Mouse (Mus musculus) induced T-regulatory cell, adult 2 months (primary cell): ENCODE data around the gene Fgf2.

ENCODE experiments used
- DNase-seq: peaks from one replicate; pipeline ENCODE4 v3.0.0-alpha.2; 2012; ENCODE audit warnings: low read depth

The Fgf2 gene

GRCm38 (mm10) chr3:37354737-37355136, 6.6 kb downstream of the Fgf2 start:
- DNase-seq = no peak

- DNase-seq = no peak
These were observed 12.6 kb downstream of the Fgf2 start for GRCm38 (mm10) chr3:37360729-37361128.

- no peak for DNase-seq
These were observed 17.0 kb downstream of the Fgf2 start for GRCm38 (mm10) chr3:37365144-37365543.

- no peak for DNase-seq
These were observed 17.8 kb downstream of the Fgf2 start for GRCm38 (mm10) chr3:37365976-37366375.

GRCm38 (mm10) chr3:37366381-37367053, 18.4 kb downstream of the Fgf2 start:
- no peak for DNase-seq

- peak; percentile 6 for DNase-seq
These were observed 22.3 kb downstream of the Fgf2 start for GRCm38 (mm10) chr3:37370407-37370806.

- no peak for DNase-seq
These were observed 25.6 kb downstream of the Fgf2 start for GRCm38 (mm10) chr3:37373712-37374111.

GRCm38 (mm10) chr3:37377926-37378325, 29.8 kb downstream of the Fgf2 start:
- DNase-seq = no peak

- DNase-seq = no peak
These were observed 30.3 kb downstream of the Fgf2 start for GRCm38 (mm10) chr3:37378412-37378811.

- DNase-seq = peak; percentile 30
These were observed 31.1 kb downstream of the Fgf2 start for GRCm38 (mm10) chr3:37379201-37379600.

GRCm38 (mm10) chr3:37379930-37380881, 32.1 kb downstream of the Fgf2 start:
- DNase-seq = no peak

- no peak for DNase-seq
These were observed 33.3 kb downstream of the Fgf2 start for GRCm38 (mm10) chr3:37381457-37381856.

GRCm38 (mm10) chr3:37383096-37383765, 35.1 kb downstream of the Fgf2 start:
- no peak for DNase-seq

- DNase-seq = no peak
These were observed 39.2 kb downstream of the Fgf2 start for GRCm38 (mm10) chr3:37387310-37387709.

GRCm38 (mm10) chr3:37396930-37397608, 48.9 kb downstream of the Fgf2 start:
- no peak for DNase-seq

GRCm38 (mm10) chr3:37397646-37398045, 49.5 kb downstream of the Fgf2 start:
- DNase-seq = no peak

GRCm38 (mm10) chr3:37398661-37399395, 50.7 kb downstream of the Fgf2 start:
- no peak for DNase-seq

- no peak for DNase-seq
These were observed 53.8 kb downstream of the Fgf2 start for GRCm38 (mm10) chr3:37401729-37402610.

- no peak for DNase-seq
These were observed 59.5 kb downstream of the Fgf2 start for GRCm38 (mm10) chr3:37407598-37407997.

GRCm38 (mm10) chr3:37413446-37413845, 65.3 kb downstream of the Fgf2 start:
- no peak for DNase-seq
